Mouse (Mus musculus) brain, embryonic 14.5 days (tissue): Measurements from ENCODE around the gene Iqcb1.

Experiments used
- CTCF ChIP-seq: fragments of 200-500 bp; IDR thresholded peaks from 2 replicates; pipeline ENCODE4 v1.5.1; 2012; ENCODE audit warnings: inconsistent platforms, mild to moderate bottlenecking, moderate library complexity, borderline replicate concordance; ENCODE audit not compliant: insufficient read depth, insufficient read length; ENCODE audit errors: extremely low read depth
- POLR2A ChIP-seq: fragments of 200-500 bp; IDR thresholded peaks from 2 replicates; pipeline ENCODE4 v1.6.1; 2012; ENCODE audit warnings: mild to moderate bottlenecking, inconsistent platforms, borderline replicate concordance; ENCODE audit not compliant: poor library complexity, insufficient read depth, insufficient read length, severe bottlenecking; ENCODE audit errors: extremely low read depth

GRCm38 (mm10) chr16:36914195-36914594 lies 86.0 kb downstream of the Iqcb1 start:
- TF ChIP-seq CTCF (no peak), POLR2A (no peak)
